Mouse (Mus musculus) lung, adult 2 months (tissue): ENCODE measurements around the gene Bmyc.
"Not testable (repeated sequence)": the region's sequence is repeated elsewhere in the genome, so short reads cannot be mapped to it uniquely, and the experiment has no call there.

Experiments used
- CTCF ChIP-seq: fragments of 200-500 bp; IDR thresholded peaks from 2 replicates; pipeline ENCODE4 v1.5.1; 2011; ENCODE audit warnings: mild to moderate bottlenecking, low read length, control low read depth; ENCODE audit not compliant: insufficient read depth
- POLR2A ChIP-seq: fragments of 200-500 bp; IDR thresholded peaks from 2 replicates; pipeline ENCODE4 v1.6.1; 2011; ENCODE audit warnings: low read depth, mild to moderate bottlenecking, control low read depth, low read length, borderline replicate concordance; ENCODE audit errors: extremely low read depth

GRCm38 (mm10) chr2:25699743-25700142 is 6.8 kb upstream of the Bmyc start, which contains the start of gene Obp2a:
- TF ChIP-seq CTCF, POLR2A: not testable (repeated sequence)
